9 mouse cellular contexts compared by ENCODE assay signal in the genomic region with DNA sequence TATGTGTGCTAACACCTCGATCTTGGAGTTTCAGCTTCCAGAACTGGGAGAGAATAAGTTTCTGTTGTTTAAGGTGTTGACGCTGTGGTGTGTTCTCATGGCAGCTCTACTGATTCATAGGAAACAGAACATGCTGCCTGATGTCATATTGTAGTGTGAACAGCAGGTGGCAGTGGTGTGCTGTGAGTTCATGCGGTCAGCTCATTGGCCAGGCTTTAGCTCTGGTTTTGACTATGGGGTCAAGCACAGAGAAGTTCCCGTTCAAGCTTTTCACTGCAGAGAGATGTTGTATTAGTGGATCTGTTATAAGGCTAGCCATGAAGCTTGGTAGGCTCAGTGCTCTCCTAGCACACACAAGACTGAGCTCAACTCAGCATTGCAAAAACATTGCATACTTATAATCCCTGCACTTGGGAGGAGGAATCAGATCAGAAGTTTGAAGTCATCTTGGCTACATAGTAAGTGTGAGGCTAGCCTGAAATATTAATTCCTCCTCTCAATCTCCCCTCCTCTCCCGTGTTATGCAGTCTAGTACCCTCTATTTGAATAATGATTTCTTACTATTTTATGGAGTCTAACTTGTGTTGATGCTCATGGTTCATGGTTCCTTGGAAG.
DNase-seq lines count a peak whose midpoint lies in the region; ATAC-seq lines count a peak whose summit lies in the region.
"Had no signal": no experiment of that assay in that cellular context is flagged by ENCODE, and none has a peak within 500 bp of the region (broad histone marks: within the 10 kb centered on the region; RNA-seq: fewer than 3 reads in every experiment).

No protein-coding gene starts in this region.

- no peaks in the 10 kb centered on the region for H3K27me3 ChIP-seq in embryonic facial prominence, embryonic 12.5 days
- H3K27me3 ChIP-seq: heart, embryonic 13.5 days had no signal

- no peaks in the 10 kb centered on the region for H3K9me3 ChIP-seq in embryonic facial prominence, embryonic 12.5 days
- H3K9me3 ChIP-seq: heart, embryonic 13.5 days had no signal

- no peak overlapping the region for H3K9ac ChIP-seq in embryonic facial prominence, embryonic 12.5 days
- H3K9ac ChIP-seq: heart, embryonic 13.5 days had no signal

- no peaks in the 10 kb centered on the region for H3K4me1 ChIP-seq in embryonic facial prominence, embryonic 12.5 days
- H3K4me1 ChIP-seq: heart, embryonic 13.5 days had no signal

- peak; percentile 79 for DNase-seq in ES-CJ7 (ENCODE audit: low read depth, low spot score)
- peak; percentile 8 to 38 for DNase-seq in adrenal gland, postnatal 4 days (ENCODE audit: low spot score in 2 of 2)
- peak; percentile 72 for DNase-seq in heart, postnatal 4 days
- peak; percentile 50 for DNase-seq in layer of hippocampus, adult 11-12 months (ENCODE audit: low spot score)
- peak; percentile 12 to 19 for DNase-seq in lung, adult 18-20 months
- peak; percentile 55 for DNase-seq in ovary, postnatal 36 days (ENCODE audit: low spot score)
- DNase-seq in spleen, adult 18-20 months: no peak

- no peaks in the 10 kb centered on the region for H3K36me3 ChIP-seq in embryonic facial prominence, embryonic 12.5 days
- H3K36me3 ChIP-seq: heart, embryonic 13.5 days had no signal

- no peak overlapping the region for H3K4me2 ChIP-seq in embryonic facial prominence, embryonic 12.5 days (replicated peaks)
- H3K4me2 ChIP-seq: heart, embryonic 13.5 days had no signal

- H3K27ac ChIP-seq in embryonic facial prominence, embryonic 12.5 days: no peak overlapping the region
- H3K27ac ChIP-seq: heart, embryonic 13.5 days had no signal

- 22% methylated on average over 5 of the region's 5 CpGs for WGBS in embryonic facial prominence, embryonic 12.5 days

- ATAC-seq in embryonic facial prominence, embryonic 12.5 days (ENCODE audit: insufficient number of reproducible peaks, insufficient read depth, low FRiP score, low TSS enrichment): 0 out of 2 replicates have a peak, but pooled peaks have one; percentile 60

- no peak overlapping the region for H3K4me3 ChIP-seq in embryonic facial prominence, embryonic 12.5 days
- H3K4me3 ChIP-seq: heart, embryonic 13.5 days had no signal

Comparison
In these comparisons a context has a peak if more than half of its experiments do, and no peak if none do; other contexts are left out.
1. DNase-seq: peak in ES-CJ7 (single experiment), adrenal gland, postnatal 4 days (2 of 2), heart, postnatal 4 days (single experiment), layer of hippocampus, adult 11-12 months (single experiment), lung, adult 18-20 months (2 of 2) and ovary, postnatal 36 days (single experiment); none in spleen, adult 18-20 months (0 of 2).